Mouse (Mus musculus) olfactory bulb, adult 2 months (tissue): ENCODE data around the gene Rassf3.

Source experiments
- CTCF ChIP-seq: fragments of 200-500 bp; IDR thresholded peaks from 2 replicates; pipeline ENCODE4 v1.5.1; 2012; ENCODE audit warnings: low read depth, mild to moderate bottlenecking, low read length, moderate library complexity; ENCODE audit not compliant: insufficient read depth
- POLR2A ChIP-seq: fragments of 200-500 bp; IDR thresholded peaks from 2 replicates; pipeline ENCODE4 v1.6.1; 2012; ENCODE audit warnings: mild to moderate bottlenecking, low read depth, low read length, moderate library complexity; ENCODE audit not compliant: insufficient read depth

DNA sequence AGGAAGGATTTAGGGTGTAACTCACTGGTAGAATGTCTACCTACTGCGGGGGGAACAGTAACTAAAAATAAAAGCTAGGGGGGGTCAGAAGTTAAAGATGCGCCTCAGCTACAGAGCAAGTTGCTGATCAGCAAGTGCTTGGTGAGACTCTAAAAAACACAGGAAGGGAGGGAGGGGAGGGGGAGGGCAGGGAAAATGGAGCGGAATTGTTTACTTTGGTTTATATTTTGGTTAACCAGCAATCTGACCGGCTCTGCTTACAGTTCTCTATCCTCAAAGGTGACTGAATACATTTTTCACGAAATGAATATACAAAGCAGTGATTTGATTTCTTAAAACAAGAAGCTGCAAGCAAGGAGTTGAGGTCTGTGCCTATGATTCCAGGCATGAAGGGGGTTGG lies 7.2 kb downstream of the Rassf3 start:
- TF ChIP-seq POLR2A (no peak), CTCF (no peak)
